Mouse (Mus musculus): ENCODE measurements around the gene Lbx1.

The Lbx1 gene

DNA sequence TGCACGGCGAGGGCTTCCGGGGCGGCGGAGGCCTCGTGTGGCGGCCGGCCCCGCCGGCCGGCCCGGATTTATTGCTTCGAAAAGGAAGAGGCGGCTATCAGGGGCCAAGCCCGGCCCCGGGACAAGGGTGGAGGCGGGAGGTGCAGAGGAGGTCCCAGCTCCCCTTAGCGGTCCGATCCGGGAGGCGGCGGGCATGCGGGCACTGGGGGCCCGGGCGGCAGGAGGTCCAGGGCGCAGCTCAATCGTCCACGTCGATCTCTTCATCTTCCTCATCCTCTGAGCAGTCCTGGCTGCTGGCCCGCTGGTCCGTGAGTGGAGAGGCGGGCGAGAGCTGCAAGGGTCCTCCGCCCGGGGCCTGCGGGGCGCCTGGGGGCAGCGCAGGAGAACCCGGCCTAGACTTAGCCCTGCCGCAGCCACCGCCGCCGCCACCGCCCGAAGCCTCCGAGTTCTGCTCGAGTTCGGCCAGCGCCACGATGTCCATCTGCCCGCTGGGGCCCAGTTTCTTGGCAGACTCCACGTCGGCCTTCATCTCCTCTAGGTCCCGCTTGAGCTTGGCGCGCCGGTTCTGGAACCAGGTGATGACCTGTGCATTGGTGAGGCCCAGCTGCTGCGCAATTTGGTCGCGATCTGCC lies 2.0 kb downstream of the Lbx1 start:
- no peak for DNase-seq

DNA sequence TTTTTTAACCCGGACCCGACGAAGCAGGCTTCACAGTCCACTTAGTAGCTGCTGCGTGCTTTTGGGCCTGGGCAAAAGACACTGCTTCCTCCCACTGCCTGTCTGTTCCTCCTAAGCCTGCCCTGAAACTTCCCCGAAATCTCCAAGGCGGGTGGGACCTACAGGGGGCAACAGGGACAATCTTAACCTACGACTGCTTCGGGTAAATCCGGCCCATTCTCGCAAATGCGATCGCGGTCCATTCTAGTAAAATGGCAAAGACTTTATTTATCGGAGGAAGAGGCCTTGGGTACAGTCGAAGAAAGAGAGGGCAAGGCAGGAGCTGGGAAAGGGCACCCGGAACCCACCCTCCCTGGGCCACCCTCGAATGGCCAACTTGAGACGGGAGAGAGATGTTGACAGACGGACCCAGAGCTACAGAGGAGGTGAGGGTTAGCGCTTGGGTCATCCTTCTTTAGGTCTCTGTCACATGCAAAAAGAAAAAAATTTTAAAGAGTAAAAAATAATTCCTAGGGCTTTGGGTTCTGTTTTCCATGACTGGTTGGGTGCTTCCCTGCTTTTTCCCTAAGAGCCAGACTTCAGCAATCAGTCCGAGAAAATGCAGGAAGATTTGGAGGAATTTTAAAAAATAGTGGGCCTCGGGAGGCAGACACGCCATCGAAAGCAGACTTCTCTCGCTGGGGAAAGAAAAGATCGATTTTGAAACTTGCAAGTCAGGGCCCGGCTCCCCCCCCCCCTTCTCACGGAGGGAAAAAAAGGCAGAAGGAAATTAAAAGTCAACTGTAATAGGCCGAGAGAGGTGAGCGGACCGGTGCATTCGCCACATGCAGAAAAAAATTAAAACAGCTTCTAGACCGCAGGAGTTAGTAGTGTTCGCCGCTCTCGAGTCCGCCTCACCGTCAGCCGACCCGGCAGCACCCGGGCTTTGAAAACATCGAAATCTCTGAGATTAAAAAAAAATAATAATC lies 2.9 kb downstream of the Lbx1 start:
- no peak for DNase-seq

DNA sequence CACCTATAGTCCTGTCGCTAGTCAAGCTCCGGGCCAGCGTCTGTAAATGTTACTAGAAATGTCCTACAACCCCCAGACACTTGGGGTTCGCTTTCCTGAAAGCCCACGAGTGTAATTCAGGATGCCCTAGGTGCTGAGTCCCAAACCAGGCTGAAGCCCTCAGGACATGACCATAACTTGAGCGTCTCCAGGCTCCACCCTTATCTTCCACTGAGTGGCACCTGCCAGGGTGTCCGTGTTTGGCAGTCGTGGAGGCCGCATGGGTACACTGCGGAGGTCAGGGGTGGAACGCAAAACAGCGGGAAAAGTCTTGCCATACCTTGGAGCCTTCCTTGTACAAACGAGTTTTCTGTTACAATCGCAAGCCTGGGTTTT lies 3.6 kb downstream of the Lbx1 start:
- no peak for DNase-seq

DNA sequence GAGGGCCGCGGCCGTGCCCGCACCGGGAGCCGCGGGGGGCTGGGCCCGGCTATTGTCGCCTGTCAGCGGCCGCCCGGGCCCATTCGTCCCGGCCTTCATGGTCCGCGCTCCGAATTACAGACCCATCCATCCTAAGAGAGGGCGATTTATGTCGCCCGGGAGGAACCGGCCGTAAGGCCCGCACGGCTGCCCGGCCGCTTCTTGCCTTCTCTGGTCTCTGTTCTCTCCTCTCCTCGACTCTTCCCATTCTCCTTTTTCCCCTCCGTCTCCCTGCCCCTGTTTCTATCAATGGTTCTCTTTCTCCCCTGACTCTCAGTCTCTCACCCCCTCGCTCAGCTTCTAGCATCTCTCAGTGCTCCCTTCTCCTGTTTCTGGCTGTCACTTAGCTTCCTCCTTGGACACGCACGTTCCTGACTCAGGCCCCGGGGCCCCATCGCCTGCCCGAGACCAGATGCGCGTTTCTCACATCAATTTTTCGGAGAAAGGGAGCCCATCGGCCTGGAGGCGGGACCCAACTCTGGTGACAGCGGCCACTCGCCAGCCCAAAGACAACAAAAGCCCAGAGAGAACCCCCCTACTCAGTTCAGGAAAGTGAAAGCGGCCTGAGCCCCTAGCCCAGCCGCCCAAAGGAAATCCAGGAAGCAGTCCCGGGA lies 4.1 kb downstream of the Lbx1 start:
- DNase-seq, result no peak

DNA sequence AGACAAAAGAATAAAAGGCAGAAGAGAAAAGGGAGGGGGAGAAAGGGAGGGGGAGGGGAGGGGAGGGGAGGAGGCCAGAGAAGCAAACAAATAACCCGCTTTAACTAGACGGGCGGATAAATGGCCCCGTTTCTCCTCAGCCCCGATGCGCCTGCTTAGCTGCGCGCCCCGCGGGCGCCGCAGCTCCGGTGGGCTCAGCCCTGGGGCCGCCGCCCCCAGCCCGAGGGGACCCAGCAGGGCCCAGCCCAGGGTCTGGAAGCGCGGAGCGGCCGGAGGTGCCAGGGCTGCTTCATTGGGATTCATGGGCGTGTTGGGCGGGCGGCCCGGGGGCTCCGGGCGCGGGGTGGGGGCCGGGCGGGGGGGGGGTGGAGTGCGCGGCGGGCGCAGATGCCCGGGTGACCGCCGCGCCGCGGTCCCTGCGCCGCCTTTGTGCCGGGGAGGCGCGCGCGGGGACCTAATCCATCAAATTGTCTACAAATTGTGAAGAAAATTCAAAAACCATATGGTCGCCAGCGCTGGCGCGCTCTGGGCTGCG lies 4.7 kb downstream of the Lbx1 start:
- no peak for DNase-seq

DNA sequence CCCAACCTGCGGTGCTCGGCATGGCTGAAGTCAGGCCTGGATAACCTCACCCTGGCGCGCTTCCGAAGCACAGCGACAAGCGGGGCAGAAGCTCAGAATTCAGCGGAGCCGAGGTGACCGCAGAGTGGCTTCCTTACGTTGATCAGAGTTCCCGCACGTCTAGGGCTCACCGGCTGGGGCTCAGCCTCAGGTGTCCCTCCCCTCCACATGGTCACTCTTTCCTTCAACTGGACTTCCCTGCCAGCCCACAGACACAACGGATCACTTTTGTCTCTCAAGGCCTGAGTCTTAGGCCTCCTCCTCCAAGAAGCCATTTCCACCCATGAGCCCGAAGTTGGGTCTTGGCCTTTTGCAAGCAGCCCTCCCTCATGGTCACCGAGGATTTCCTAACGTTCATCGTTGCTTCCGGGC lies 5.4 kb downstream of the Lbx1 start:
- DNase-seq, result no peak

DNA sequence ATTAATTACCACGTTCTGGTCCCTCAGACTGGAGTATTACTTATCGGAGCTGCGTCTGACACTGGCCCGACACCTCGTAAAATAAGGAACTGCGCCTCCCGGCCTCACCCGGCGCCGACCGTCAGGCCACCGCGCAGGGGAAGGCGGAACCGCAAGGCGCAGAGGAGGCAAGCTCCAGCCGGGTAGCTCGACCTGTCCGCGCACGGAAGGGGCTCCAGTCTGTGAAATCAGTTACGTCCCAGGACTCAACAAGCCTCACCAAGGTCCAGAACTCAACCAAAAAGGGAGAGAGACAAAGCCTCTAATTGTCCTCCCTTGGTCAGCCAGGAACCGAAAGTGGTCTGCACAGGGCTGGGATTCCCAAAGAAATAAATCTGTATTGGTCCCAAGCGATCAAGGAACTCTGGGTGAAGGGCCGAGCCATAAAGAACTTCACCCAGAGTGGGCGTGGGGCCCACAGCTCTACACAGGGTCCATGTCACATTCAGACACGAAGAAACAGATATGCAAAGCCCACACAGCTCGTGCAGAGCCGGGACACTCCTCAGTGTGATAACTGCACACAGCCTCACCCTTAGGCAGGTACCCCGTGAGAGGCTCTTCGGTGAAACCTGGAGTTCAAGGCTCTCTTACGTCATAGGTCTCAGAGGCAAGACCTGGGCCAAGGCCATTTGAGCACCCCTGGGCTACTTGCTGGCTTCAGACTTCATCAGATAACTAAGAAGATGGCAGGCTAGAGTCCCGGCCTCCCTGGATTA lies 6.1 kb downstream of the Lbx1 start:
- no peak for DNase-seq

DNA sequence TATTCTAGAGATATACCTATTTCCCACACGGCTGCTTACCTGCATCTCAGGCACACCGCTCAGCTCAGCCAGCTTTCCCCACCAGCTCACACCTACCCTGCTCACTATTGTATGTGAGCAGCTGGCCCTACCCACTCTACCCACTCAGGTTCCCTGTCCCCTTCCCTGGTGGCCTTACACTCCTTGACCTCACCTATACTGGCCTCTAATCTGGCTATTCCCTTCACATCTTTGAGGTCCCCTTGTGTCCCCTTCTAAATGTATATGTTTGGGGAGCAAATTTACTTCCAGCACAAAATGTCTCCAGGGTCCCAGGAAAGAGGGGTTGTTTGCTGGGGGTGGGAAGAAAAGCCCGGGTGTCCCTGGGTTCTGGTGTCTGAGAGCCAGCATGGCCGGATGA lies 6.8 kb downstream of the Lbx1 start:
- no peak for DNase-seq

DNA sequence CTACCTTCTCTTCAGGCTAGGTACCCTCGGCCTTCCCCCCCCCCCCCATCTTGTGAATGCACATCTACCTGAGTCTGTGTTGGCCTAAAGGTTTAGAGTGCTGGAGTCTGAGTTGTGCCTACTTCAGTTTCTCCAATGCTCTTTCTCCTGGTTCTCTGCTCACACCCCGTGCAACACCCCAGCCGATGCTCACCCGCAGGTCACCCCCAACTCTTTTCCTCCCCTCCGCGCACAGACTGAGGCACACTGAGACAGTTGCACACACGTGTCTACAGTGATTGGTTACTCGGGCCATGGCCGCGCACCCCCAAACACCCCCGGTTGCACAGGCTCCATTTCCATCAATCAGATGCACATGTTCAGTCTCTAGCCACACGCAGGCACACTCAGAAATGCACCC lies 7.5 kb downstream of the Lbx1 start:
- no peak for DNase-seq

DNA sequence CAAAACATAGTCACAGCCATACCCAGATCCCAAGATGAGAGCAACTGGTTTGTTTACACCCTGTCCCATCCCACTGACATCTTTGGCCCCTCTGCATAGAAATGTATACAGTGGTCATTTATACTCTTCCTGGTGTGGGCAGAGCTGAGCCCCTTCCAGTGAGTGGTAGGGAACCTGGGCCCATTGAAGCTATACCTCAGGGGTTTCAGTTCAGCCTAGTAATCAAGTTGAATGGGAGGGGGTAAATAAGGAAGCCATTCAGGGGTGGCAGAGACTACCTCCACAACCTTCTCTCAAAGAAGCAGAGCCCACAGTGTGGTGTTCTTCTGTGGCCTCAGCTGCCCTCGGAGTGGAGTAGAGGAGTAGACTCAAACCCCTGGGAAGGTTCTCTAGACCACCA lies 7.9 kb downstream of the Lbx1 start:
- no peak for DNase-seq

DNA sequence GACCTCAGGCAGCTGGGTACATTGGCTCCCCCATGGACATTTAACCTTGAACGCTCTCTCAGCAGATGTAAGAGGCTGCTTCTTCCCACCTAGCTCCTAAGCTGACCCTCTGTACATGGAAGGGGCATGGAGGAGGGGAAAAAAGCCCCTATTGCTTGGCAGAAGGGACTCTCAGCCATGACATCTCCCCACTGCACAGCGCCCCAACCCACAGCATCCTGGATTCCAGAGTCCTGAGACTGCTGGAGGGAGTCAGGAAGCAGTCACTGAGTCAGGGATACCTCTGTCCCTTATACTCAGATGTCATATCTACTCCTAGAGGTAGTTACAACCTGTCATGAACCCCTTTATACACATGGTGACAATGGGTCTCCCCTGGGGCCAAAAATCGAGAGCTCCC lies 8.6 kb downstream of the Lbx1 start:
- no peak for DNase-seq

DNA sequence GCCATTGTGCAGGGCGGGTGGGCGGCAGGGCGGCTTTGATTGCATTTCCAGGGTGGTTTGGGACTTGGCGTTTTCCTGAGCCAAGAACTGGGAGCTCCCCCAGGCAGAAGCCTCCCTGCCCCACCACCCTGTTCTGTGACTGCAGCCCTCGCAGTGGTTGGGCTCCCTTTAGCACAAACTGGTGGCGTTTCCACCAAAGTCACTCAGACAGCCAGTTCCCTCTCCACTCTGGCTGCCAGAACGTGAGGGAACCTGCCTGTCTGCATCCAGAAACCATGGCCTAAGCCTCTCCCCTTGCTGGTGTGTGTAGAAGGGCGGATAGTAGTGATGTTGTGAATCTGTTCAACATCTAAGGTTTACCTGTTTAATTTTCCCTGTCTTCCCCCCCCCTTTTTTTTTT lies 9.4 kb downstream of the Lbx1 start:
- no peak for DNase-seq

DNA sequence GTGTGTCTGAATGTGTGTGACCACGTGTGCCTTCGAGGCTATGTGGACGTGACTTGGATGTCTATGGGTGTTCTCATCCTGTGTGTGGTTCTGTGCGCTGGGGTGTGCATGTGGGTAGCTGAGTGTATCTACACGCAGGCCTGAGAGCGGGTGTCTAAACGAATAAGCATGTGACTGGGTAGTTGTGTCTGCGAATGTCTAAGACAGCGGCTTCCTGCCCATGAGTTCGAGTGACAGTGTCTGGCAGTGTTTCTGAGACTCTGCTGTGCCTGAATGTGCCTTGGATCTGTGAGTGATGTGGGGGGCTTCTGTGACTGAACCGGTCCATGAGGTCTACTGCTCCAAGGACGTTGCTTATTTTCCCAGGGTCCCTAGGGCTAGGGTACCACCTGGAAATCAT lies 10.5 kb downstream of the Lbx1 start:
- no peak for DNase-seq

DNA sequence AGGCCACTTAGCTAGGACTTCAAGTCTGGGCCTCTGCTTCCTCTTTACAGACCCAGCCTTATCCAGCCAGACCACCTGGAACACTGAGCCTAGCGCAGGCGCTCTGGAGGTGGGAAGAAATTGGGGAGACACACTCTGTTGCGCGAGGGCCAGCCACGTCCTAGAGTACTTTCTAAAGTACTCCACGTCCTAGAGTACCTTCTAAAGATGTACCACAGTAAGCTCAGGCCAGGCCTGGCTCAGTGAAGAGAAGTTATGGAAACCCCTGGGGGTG lies 11.4 kb downstream of the Lbx1 start:
- no peak for DNase-seq

DNA sequence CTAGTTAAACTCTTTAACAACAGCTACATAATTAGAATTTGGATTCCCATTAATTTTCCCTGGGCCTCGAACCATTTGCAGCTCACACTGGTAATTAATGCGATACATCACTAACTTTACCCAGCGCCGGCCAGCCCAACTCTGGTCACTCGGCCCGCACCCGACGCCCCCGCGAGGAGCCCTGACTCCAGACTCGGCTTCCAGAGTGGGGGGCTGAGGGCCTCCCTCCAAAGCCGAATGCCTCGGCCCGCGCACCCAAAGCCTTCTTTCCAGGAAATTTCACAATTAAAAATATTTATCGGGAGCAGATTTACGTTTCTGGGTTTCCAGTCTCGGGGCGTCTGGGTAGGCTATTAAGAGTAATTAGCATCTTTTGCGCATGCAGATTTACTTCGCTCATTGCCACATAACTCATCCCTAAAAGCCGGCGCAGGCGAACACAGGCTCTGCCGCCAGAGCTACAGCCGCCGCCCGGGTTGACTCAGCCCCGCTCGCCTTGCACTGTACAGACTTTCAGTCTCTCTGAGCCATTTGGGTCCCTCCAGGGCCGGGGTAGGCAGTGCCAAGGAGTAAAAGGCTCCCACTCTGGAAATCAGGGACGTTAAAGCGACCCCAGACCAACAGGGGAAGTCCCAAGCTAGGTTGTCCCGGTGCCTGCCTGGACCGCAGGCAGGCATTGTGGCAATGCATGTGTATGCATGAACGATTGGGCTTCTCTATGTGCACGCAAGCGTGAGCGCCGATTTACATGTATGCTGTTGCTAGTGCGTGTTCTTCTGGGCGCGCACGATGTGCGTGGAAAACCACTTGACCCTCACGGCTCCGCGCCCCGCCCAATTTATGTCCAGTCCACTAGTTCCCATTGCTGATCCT lies 12.0 kb downstream of the Lbx1 start:
- DNase-seq, result no peak

DNA sequence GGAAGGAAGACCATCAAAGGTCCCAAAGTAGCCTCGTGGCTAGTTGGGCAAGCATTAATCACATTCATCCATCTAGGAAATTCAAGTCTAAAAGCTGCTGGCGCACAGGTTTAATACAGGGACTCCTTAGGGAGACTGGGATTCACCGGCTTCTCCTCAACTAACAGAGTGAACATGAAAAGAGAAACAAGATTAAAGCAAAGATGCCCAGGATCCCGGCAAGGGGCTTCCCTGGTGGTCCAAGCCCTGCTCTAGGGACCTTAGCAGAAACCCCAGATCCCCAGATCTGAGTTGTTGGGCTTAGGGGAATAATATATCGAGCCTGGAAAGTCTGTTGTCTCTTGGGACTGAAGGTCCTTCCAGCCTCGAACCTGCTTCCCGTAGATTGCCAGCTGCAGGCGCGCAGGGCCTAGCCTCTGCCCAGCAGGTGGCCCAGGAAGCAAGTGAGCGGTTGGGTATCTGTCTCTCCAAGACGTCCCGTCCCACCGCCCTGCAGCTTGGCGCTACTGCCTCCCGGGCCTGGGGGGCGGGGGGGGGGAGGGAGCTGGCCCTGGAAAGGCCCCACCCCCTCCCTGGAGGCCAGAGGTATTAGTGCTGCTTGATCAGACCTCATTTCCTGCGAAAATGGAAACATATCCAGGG lies 13.3 kb downstream of the Lbx1 start:
- DNase-seq, result no peak

DNA sequence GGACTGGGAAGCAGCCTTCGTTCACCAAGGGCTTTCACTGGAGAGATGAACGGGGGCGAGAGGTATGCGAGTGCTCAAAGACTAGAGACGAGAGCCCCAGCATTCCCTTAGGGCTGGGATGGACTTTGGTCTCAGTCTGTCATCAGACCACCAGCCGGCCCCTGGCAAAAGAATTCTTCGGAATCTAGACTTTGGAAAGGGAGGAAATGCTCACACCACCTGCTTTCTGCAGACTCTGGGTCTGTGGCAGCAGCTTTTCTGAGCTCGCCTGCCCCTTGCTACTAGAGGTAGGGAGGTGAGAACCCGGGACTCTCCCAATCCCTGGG lies 14.2 kb downstream of the Lbx1 start:
- DNase-seq, result no peak

DNA sequence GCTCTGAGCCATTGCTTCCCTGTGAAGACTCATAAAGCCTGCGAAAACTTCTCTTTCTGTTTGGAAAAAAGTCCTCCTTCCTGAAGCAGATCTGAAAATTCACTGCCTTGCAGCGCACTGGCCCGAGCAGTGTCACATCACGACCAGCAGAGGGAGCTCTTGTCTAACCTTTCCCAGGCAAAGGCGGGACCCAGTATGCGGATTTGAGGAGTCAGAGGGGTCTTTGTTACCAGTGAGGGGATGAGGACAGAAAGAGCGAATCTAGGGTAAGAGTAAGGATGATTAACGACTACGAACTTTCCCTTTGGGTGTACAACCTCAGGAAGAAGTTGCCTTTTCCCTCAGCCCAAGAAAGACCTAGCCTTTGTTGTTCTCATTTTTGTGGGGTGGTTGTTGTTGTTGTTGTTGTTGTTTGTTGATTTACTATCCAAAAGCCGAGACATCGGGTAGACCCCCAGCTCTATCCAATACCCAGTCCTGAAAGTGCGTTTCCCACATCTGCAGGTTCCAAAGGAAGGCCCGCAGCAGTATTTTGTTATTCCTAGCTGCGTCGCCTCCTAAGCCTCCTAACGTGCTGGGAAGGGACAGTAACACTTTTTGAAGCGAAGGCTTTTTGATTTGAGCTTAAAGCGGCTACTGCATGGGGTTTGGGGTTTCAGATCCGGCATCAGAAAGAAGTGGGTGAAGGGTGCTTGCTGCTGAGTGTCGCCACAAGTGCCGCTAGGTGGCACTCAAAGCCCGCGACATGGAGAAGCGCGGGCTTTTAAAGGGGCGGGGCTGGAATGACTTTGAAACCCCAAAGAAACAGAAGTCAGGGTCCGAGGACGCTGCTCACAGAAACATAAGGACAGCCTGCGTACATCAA lies 14.8 kb downstream of the Lbx1 start:
- peak; percentile 86 for DNase-seq

DNA sequence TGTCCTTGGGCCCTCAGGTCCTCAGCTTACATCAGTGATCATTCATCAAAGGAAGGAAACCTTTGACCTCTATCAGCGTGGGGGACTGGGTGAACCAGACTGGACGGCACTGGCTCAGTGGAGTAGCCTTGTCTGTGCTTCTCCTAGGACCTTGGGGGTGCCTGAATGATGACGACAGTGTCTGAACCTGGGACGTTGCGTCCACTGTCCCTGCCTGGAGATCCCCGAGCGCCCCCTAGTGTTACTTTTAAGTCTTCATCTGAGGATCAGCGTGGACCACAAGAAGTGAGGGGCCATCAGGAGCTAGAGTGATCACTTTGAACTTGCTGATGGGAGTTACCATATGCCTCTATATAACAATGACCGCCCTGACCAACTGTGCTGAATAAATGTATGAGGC lies 19.4 kb downstream of the Lbx1 start:
- DNase-seq, result peak; percentile 65

DNA sequence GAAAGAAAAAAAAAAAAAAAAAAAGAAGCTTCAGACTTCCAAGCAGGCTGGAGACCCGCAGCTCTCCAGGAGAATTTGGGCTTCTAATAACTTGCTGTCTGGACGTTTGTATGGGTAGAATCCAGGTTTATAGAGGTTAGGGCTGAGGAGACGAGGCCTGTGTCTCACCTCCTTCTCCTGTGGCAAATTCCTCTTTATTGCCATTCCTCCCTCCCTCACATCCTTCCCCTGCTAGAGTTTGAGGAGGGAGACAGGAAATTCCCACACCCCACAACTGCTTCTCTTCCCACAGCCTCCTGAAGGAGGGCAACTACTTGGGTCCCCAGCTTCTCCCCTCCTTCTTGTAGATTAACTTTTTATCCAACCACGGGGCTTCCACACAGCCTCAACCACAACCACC lies 20.2 kb downstream of the Lbx1 start:
- no peak for DNase-seq
